8 mouse cellular contexts compared by ENCODE assay signal in genomic region chr2:69897618-69898575, GRCm38 (mm10). TPM values are rescaled to one million over a fixed set of nuclear protein-coding genes. Genes with fewer than 3 reads are reported as not detected.
DNase-seq lines count a peak whose midpoint lies in the region; ATAC-seq lines count a peak whose summit lies in the region.

No protein-coding gene starts in this region.

- H3K9me3 ChIP-seq in heart, embryonic 14.5 days (ENCODE audit: control insufficient read depth, low read length): no peaks in the 10 kb centered on the region
- no peaks in the 10 kb centered on the region for H3K9me3 ChIP-seq in liver, embryonic 12.5 days (replicated peaks)

- peak overlapping the region; percentile 55 for H3K27ac ChIP-seq in brown adipose tissue, adult 24 weeks (replicated peaks; ENCODE audit: low read depth, low read length)
- peak overlapping the region; percentile 76 to 96 for H3K27ac ChIP-seq in heart, embryonic 14.5 days (replicated peaks in 1 of 2; ENCODE audit: control insufficient read depth in 1 of 2, insufficient read depth in 1 of 2, low read depth in 2 of 2, low read length in 2 of 2)
- H3K27ac ChIP-seq in liver, embryonic 12.5 days: peak overlapping the region; percentile 97

- H3K9ac ChIP-seq in heart, embryonic 14.5 days (ENCODE audit: low read length): peak overlapping the region; percentile 99
- H3K9ac ChIP-seq in liver, embryonic 12.5 days: peak overlapping the region; percentile 100

- no peaks in the 10 kb centered on the region for H3K27me3 ChIP-seq in heart, embryonic 14.5 days (ENCODE audit: control insufficient read depth, insufficient read depth, low read length)
- no peaks in the 10 kb centered on the region for H3K27me3 ChIP-seq in liver, embryonic 12.5 days (replicated peaks)
- no peaks in the 10 kb centered on the region for H3K27me3 ChIP-seq in splenic B cell, adult 2 months (ENCODE audit: control insufficient read depth, insufficient read depth, low read length, poor library complexity, severe bottlenecking)

- peak overlapping the region; percentile 86 for H3K4me3 ChIP-seq in brown adipose tissue, adult 24 weeks (ENCODE audit: insufficient read depth, low read depth, low read length)
- peak overlapping the region; percentile 87 to 99 for H3K4me3 ChIP-seq in heart, embryonic 14.5 days (ENCODE audit: control insufficient read depth in 1 of 2, insufficient read depth in 1 of 2, low read depth in 1 of 2, low read length in 2 of 2)
- H3K4me3 ChIP-seq in liver, embryonic 12.5 days: peak overlapping the region; percentile 99

- H3K36me3 ChIP-seq in heart, embryonic 14.5 days (ENCODE audit: control insufficient read depth, insufficient read depth, low read length): peaks cover 18% of the 10 kb centered on the region
- H3K36me3 ChIP-seq in liver, embryonic 12.5 days: peaks cover 16% of the 10 kb centered on the region
- no peaks in the 10 kb centered on the region for H3K36me3 ChIP-seq in splenic B cell, adult 2 months (ENCODE audit: control insufficient read depth, insufficient read depth, low read length, poor library complexity, severe bottlenecking)

- peak; percentile 63 for ATAC-seq in CD4-positive, CD25-positive, alpha-beta regulatory T cell, adult 4 months
- peak; percentile 70 for ATAC-seq in erythroid progenitor cell, adult 5-6 weeks (replicated peaks; ENCODE audit: low FRiP score, poor library complexity, severe bottlenecking)
- peak; percentile 70 for ATAC-seq in heart, embryonic 14.5 days (ENCODE audit: insufficient number of reproducible peaks, insufficient read depth, low FRiP score, low read depth)
- peak; percentile 82 for ATAC-seq in liver, embryonic 12.5 days

- H3K4me2 ChIP-seq in heart, embryonic 14.5 days (ENCODE audit: low read length): peak overlapping the region; percentile 78
- H3K4me2 ChIP-seq in liver, embryonic 12.5 days: peak overlapping the region; percentile 96

- under 1% methylated on average over 54 of the region's 55 CpGs for WGBS in heart, embryonic 14.5 days
- WGBS in liver, embryonic 12.5 days (ENCODE audit: insufficient replicate concordance): under 1% methylated on average over 51 of the region's 55 CpGs

- DNase-seq in kidney, postnatal 10 days: peak; percentile 68
- peak; percentile 63 for DNase-seq in naive thymus-derived CD4-positive, alpha-beta T cell, adult 2 months (ENCODE audit: low read depth)
- peak; percentile 64 for DNase-seq in splenic B cell, adult 2 months (ENCODE audit: low read depth, low spot score)

- no peaks in the 10 kb centered on the region for H3K4me1 ChIP-seq in brown adipose tissue, adult 24 weeks (ENCODE audit: control insufficient read depth, insufficient read depth, insufficient read length, low read length)
- peaks cover 0 to 20% of the 10 kb centered on the region in 2 experiments; a peak in 2 of 4 replicates for H3K4me1 ChIP-seq in heart, embryonic 14.5 days (ENCODE audit: control insufficient read depth in 2 of 2, insufficient read depth in 2 of 2, low read length in 2 of 2)
- H3K4me1 ChIP-seq in liver, embryonic 12.5 days: peaks cover 30% of the 10 kb centered on the region

RNA-seq across cellular contexts. Expression of gene Ubr3, which starts 0.9 kb away (rescaled TPM):
- 10 to 100 TPM; 11.7 to 16.1 TPM for polyA plus RNA-seq in CD4-positive, CD25-positive, alpha-beta regulatory T cell, adult 4 months (2017; shearing (Covaris generic))
- 39.5 and 42.2 TPM in 2 replicates for polyA plus RNA-seq in brown adipose tissue, adult 24 weeks (2012; ENCODE audit: insufficient read depth, insufficient read length, missing spikeins)
- total RNA-seq in erythroid progenitor cell, adult 5-6 weeks (2015; ENCODE audit: low replicate concordance): 70.3 and 101 TPM in 2 replicates
- 53.0 and 72.6 TPM in 2 replicates for total RNA-seq in erythroid progenitor cell, adult 5-6 weeks (2017; ENCODE audit: low replicate concordance)
- 17.4 and 19.9 TPM in 2 replicates for polyA plus RNA-seq in heart, embryonic 14.5 days (2014; fragmentation: Nextera tagmentation; extraction: Ambion mirVana)
- 7.7 and 9.2 TPM in 2 replicates for polyA plus RNA-seq in liver, embryonic 12.5 days (2016; fragmentation: Nextera tagmentation; extraction: Ambion mirVana)

RNA-seq across cellular contexts. Expression of gene Mettl5, which starts 12.5 kb away (rescaled TPM):
- 10 to 100 TPM; 73.1 to 75.3 TPM for polyA plus RNA-seq in CD4-positive, CD25-positive, alpha-beta regulatory T cell, adult 4 months (2017; shearing (Covaris generic))
- 31.0 and 32.3 TPM in 2 replicates for polyA plus RNA-seq in brown adipose tissue, adult 24 weeks (2012; ENCODE audit: insufficient read depth, insufficient read length, missing spikeins)
- 18.0 and 22.7 TPM in 2 replicates for total RNA-seq in erythroid progenitor cell, adult 5-6 weeks (2015; ENCODE audit: low replicate concordance)
- 14.1 and 25.4 TPM in 2 replicates for total RNA-seq in erythroid progenitor cell, adult 5-6 weeks (2017; ENCODE audit: low replicate concordance)
- polyA plus RNA-seq in heart, embryonic 14.5 days (2014; fragmentation: Nextera tagmentation; extraction: Ambion mirVana): 39.4 and 44.1 TPM in 2 replicates
- 46.1 and 47.5 TPM in 2 replicates for polyA plus RNA-seq in liver, embryonic 12.5 days (2016; fragmentation: Nextera tagmentation; extraction: Ambion mirVana)

RNA-seq across cellular contexts. Expression of gene Ssb, which starts 36.5 kb away (rescaled TPM):
- 100 to 1,000 TPM; 232 to 274 TPM for polyA plus RNA-seq in CD4-positive, CD25-positive, alpha-beta regulatory T cell, adult 4 months (2017; shearing (Covaris generic))
- 116 and 117 TPM in 2 replicates for polyA plus RNA-seq in brown adipose tissue, adult 24 weeks (2012; ENCODE audit: insufficient read depth, insufficient read length, missing spikeins)
- 160 and 179 TPM in 2 replicates for total RNA-seq in erythroid progenitor cell, adult 5-6 weeks (2015; ENCODE audit: low replicate concordance)
- total RNA-seq in erythroid progenitor cell, adult 5-6 weeks (2017; ENCODE audit: low replicate concordance): 183 and 211 TPM in 2 replicates
- polyA plus RNA-seq in heart, embryonic 14.5 days (2014; fragmentation: Nextera tagmentation; extraction: Ambion mirVana): 186 and 187 TPM in 2 replicates
- 219 and 226 TPM in 2 replicates for polyA plus RNA-seq in liver, embryonic 12.5 days (2016; fragmentation: Nextera tagmentation; extraction: Ambion mirVana)

Comparison
In these comparisons a context has a peak if more than half of its experiments do, and no peak if none do; other contexts are left out.
1. Peak in every context shown above with its lines: DNase-seq, ATAC-seq, H3K4me3 ChIP-seq and H3K27ac ChIP-seq.